Mouse (Mus musculus): Measurements from ENCODE around the gene Crebrf.

The Crebrf gene

GRCm38 (mm10) chr17:26705463-26706359 lies 9.7 kb upstream of the Crebrf start:
- no peak for DNase-seq (ENCODE audit: low spot score in 2 of 2)

GRCm38 (mm10) chr17:26707066-26707465 lies 8.4 kb upstream of the Crebrf start:
- no peak for DNase-seq (ENCODE audit: low spot score in 2 of 2)

GRCm38 (mm10) chr17:26708499-26708898 lies 7.0 kb upstream of the Crebrf start:
- no peak for DNase-seq (ENCODE audit: low spot score in 2 of 2)

GRCm38 (mm10) chr17:26708993-26709590 lies 6.4 kb upstream of the Crebrf start:
- no peak for DNase-seq (ENCODE audit: low spot score in 2 of 2)

GRCm38 (mm10) chr17:26710049-26710448 lies 5.4 kb upstream of the Crebrf start:
- DNase-seq (ENCODE audit: low spot score in 2 of 2): no peak

GRCm38 (mm10) chr17:26715916-26716717 lies 667 bp downstream of the Crebrf start:
- DNase-seq (ENCODE audit: low spot score in 2 of 2): peak; percentile 88 to 93

- DNase-seq (ENCODE audit: low spot score in 2 of 2): no peak
These were observed 2.4 kb downstream of the Crebrf start for GRCm38 (mm10) chr17:26717868-26718267.

- no peak for DNase-seq (ENCODE audit: low spot score in 2 of 2)
These were observed 4.0 kb downstream of the Crebrf start for GRCm38 (mm10) chr17:26719405-26719804.

- no peak for DNase-seq (ENCODE audit: low spot score in 2 of 2)
These were observed 6.4 kb downstream of the Crebrf start for GRCm38 (mm10) chr17:26721802-26722201.

GRCm38 (mm10) chr17:26724790-26725189 lies 9.3 kb downstream of the Crebrf start:
- DNase-seq (ENCODE audit: low spot score in 2 of 2): no peak

GRCm38 (mm10) chr17:26726674-26727073 lies 11.2 kb downstream of the Crebrf start:
- no peak for DNase-seq (ENCODE audit: low spot score in 2 of 2)

GRCm38 (mm10) chr17:26727110-26727755 lies 11.8 kb downstream of the Crebrf start:
- DNase-seq (ENCODE audit: low spot score in 2 of 2): no peak

- DNase-seq (ENCODE audit: low spot score in 2 of 2): no peak
These were observed 27.1 kb downstream of the Crebrf start for GRCm38 (mm10) chr17:26742581-26742980.

- no peak for DNase-seq (ENCODE audit: low spot score in 2 of 2)
These were observed 27.8 kb downstream of the Crebrf start for GRCm38 (mm10) chr17:26743294-26743693.

GRCm38 (mm10) chr17:26749975-26750374 lies 34.5 kb downstream of the Crebrf start:
- no peak for DNase-seq (ENCODE audit: low spot score in 2 of 2)

GRCm38 (mm10) chr17:26752297-26752696 lies 36.8 kb downstream of the Crebrf start:
- DNase-seq (ENCODE audit: low spot score in 2 of 2): no peak

- no peak for DNase-seq (ENCODE audit: low spot score in 2 of 2)
These were observed 38.0 kb downstream of the Crebrf start for GRCm38 (mm10) chr17:26753476-26753875.

- DNase-seq (ENCODE audit: low spot score in 2 of 2): no peak
These were observed 51.8 kb downstream of the Crebrf start for GRCm38 (mm10) chr17:26767100-26767753.

GRCm38 (mm10) chr17:26767754-26768124 lies 52.3 kb downstream of the Crebrf start:
- no peak for DNase-seq (ENCODE audit: low spot score in 2 of 2)

GRCm38 (mm10) chr17:26776211-26776610 lies 60.8 kb downstream of the Crebrf start:
- no peak for DNase-seq (ENCODE audit: low spot score in 2 of 2)

GRCm38 (mm10) chr17:26778001-26778400 lies 62.6 kb downstream of the Crebrf start:
- no peak for DNase-seq (ENCODE audit: low spot score in 2 of 2)
